Mouse (Mus musculus) intestine, embryonic 16.5 days (tissue): ENCODE measurements around the gene Pdzd2. TPM values are rescaled to one million over a fixed set of nuclear protein-coding genes. Genes with fewer than 3 reads are reported as not detected.

Experiments
- ATAC-seq: fragments of 200-750 bp; cut with Nextera tagmentation; 2 replicates; pipeline ENCODE4 v1.8.0; 2017; ENCODE audit warnings: moderate TSS enrichment, moderate library complexity
- H3K27ac ChIP-seq: fragments of 300-500 bp; sonication (generic); 2 replicates; pipeline ENCODE4 v1.5.1; 2014; ENCODE audit warnings: mild to moderate bottlenecking, low read length
- H3K27me3 ChIP-seq: fragments of 300-500 bp; sonication (generic); replicated peaks from 2 replicates; pipeline ENCODE4 v1.6.1; 2014; ENCODE audit warnings: low read length, control low read depth, mixed read lengths; ENCODE audit not compliant: control insufficient read depth, insufficient read depth
- H3K36me3 ChIP-seq: fragments of 300-500 bp; sonication (generic); 2 replicates; pipeline ENCODE4 v1.6.1; 2014; ENCODE audit warnings: low read length, control low read depth; ENCODE audit not compliant: control insufficient read depth, insufficient read depth
- H3K4me1 ChIP-seq: fragments of 300-500 bp; sonication (generic); 2 replicates; pipeline ENCODE4 v1.6.1; 2014; ENCODE audit warnings: low read length, control low read depth, mixed read lengths; ENCODE audit not compliant: control insufficient read depth, insufficient read depth
- H3K4me2 ChIP-seq: fragments of 300-500 bp; sonication (generic); 2 replicates; pipeline ENCODE4 v1.6.1; 2014; ENCODE audit warnings: low read depth, low read length, control low read depth
- H3K4me3 ChIP-seq: fragments of 300-500 bp; sonication (generic); 2 replicates; pipeline ENCODE4 v1.5.1; 2014; ENCODE audit warnings: mild to moderate bottlenecking, low read length
- H3K9ac ChIP-seq: fragments of 300-500 bp; sonication (generic); 2 replicates; pipeline ENCODE4 v1.6.1; 2014; ENCODE audit warnings: low read depth, low read length
- H3K9me3 ChIP-seq: fragments of 300-500 bp; sonication (generic); 2 replicates; pipeline ENCODE4 v1.6.1; 2016; ENCODE audit warnings: low read length, control low read depth; ENCODE audit not compliant: control insufficient read depth
- WGBS: fragments of 180-500 bp; shearing (Covaris S2); extraction: QIAGEN DNeasy Blood & Tissue Kit; methylation state at CpG from one replicate; pipeline ENCODE4 v1.1.7; 2014; 5-methylcytosine and 5-hydroxymethylcytosine counted together
- polyA plus RNA-seq: library from polyadenylated mRNA; unstranded; fragments of >200 nt; fragmentation: Nextera tagmentation; extraction: Ambion mirVana; gene quantifications from 2 replicates; pipeline ENCODE4 v1.2.1, GENCODE M21; 2015

Pdzd2 gene
- polyA plus RNA-seq, 1 experiment from 2014 or later: 9.1 TPM

GRCm38 (mm10) chr15:12456808-12457207 is 282.9 kb downstream of the Pdzd2 start:
- Histone ChIP-seq H3K27me3 (no peaks in the 10 kb centered on the region), H3K4me1 (0 out of 2 replicates have a peak, but pooled peaks cover 3% of the 10 kb centered on the region), H3K36me3 (no peaks in the 10 kb centered on the region), H3K4me3 (no peak overlapping the region), H3K9ac (no peak overlapping the region), H3K27ac (no peak overlapping the region), H3K9me3 (no peaks in the 10 kb centered on the region), H3K4me2 (no peak overlapping the region)
- WGBS: 25% methylated on average over 7 of the region's 7 CpGs
- peak; percentile 66 for ATAC-seq

- WGBS: 94% methylated on average over 2 of the region's 2 CpGs
- Histone ChIP-seq H3K4me2 (no peak overlapping the region), H3K9me3 (no peaks in the 10 kb centered on the region), H3K27me3 (no peaks in the 10 kb centered on the region), H3K4me1 (0 out of 2 replicates have a peak, but pooled peaks cover 3% of the 10 kb centered on the region), H3K9ac (no peak overlapping the region), H3K36me3 (no peaks in the 10 kb centered on the region), H3K27ac (no peak overlapping the region), H3K4me3 (no peak overlapping the region)
- ATAC-seq: no peak
Observed at GRCm38 (mm10) chr15:12453343-12453742, 286.4 kb downstream of the Pdzd2 start.

- 82% methylated on average over 6 of the region's 6 CpGs for WGBS
- H3K27me3 ChIP-seq: no peaks in the 10 kb centered on the region
Observed at GRCm38 (mm10) chr15:12452141-12452995, 287.4 kb downstream of the Pdzd2 start.

GRCm38 (mm10) chr15:12451448-12451847 is 288.3 kb downstream of the Pdzd2 start:
- H3K27me3 ChIP-seq: no peaks in the 10 kb centered on the region
- 70% methylated on average over 4 of the region's 4 CpGs for WGBS

More at GRCm38 (mm10) chr15:12452141-12452995, 287.4 kb downstream of the Pdzd2 start:
- no peaks in the 10 kb centered on the region for H3K36me3 ChIP-seq
- H3K27ac ChIP-seq: no peak overlapping the region
- H3K4me3 ChIP-seq: no peak overlapping the region
- no peak overlapping the region for H3K9ac ChIP-seq
- no peaks in the 10 kb centered on the region for H3K9me3 ChIP-seq
- H3K4me2 ChIP-seq: no peak overlapping the region
- no peak for ATAC-seq
- peaks cover 3% of the 10 kb centered on the region; the same call in 1 of the 2 replicates for H3K4me1 ChIP-seq

GRCm38 (mm10) chr15:12450790-12451189 is 288.9 kb downstream of the Pdzd2 start:
- no peak overlapping the region for H3K27ac ChIP-seq
- no peaks in the 10 kb centered on the region for H3K9me3 ChIP-seq
- no peak overlapping the region for H3K4me3 ChIP-seq
- H3K9ac ChIP-seq: no peak overlapping the region
- no peak for ATAC-seq
- H3K4me2 ChIP-seq: no peak overlapping the region
- no peaks in the 10 kb centered on the region; the same call in none of the 2 replicates for H3K4me1 ChIP-seq
- no peaks in the 10 kb centered on the region for H3K36me3 ChIP-seq
- WGBS: 82% methylated on average over 6 of the region's 6 CpGs
- H3K27me3 ChIP-seq: no peaks in the 10 kb centered on the region

More at GRCm38 (mm10) chr15:12451448-12451847, 288.3 kb downstream of the Pdzd2 start:
- Histone ChIP-seq H3K27ac (no peak overlapping the region), H3K4me1 (peaks cover under 1% of the 10 kb centered on the region; the same call in 1 of the 2 replicates), H3K36me3 (no peaks in the 10 kb centered on the region), H3K9ac (no peak overlapping the region), H3K4me2 (no peak overlapping the region), H3K9me3 (no peaks in the 10 kb centered on the region), H3K4me3 (no peak overlapping the region)
- ATAC-seq: no peak

- WGBS: 79% methylated on average over 2 of the region's 2 CpGs
- Histone ChIP-seq H3K27me3 (no peaks in the 10 kb centered on the region), H3K4me3 (no peak overlapping the region), H3K4me1 (no peaks in the 10 kb centered on the region; the same call in none of the 2 replicates), H3K9me3 (no peaks in the 10 kb centered on the region), H3K36me3 (no peaks in the 10 kb centered on the region), H3K27ac (no peak overlapping the region), H3K4me2 (no peak overlapping the region), H3K9ac (no peak overlapping the region)
- ATAC-seq: no peak
Observed at GRCm38 (mm10) chr15:12449321-12449720, 290.4 kb downstream of the Pdzd2 start.

- Histone ChIP-seq H3K9ac (no peak overlapping the region), H3K9me3 (no peaks in the 10 kb centered on the region), H3K4me3 (no peak overlapping the region), H3K36me3 (no peaks in the 10 kb centered on the region), H3K27me3 (no peaks in the 10 kb centered on the region), H3K4me1 (no peaks in the 10 kb centered on the region; the same call in none of the 2 replicates), H3K27ac (0 out of 2 replicates have a peak overlapping the region, but pooled peaks have one; percentile 26), H3K4me2 (no peak overlapping the region)
- ATAC-seq: peak; percentile 77
- WGBS: 54% methylated on average over 10 of the region's 10 CpGs
Observed at GRCm38 (mm10) chr15:12447021-12447434, 292.7 kb downstream of the Pdzd2 start.

- no peaks in the 10 kb centered on the region; the same call in none of the 2 replicates for H3K4me1 ChIP-seq
- H3K36me3 ChIP-seq: no peaks in the 10 kb centered on the region
- H3K27me3 ChIP-seq: no peaks in the 10 kb centered on the region
- H3K9me3 ChIP-seq: no peaks in the 10 kb centered on the region
- H3K4me2 ChIP-seq: no peak overlapping the region
- H3K4me3 ChIP-seq: no peak overlapping the region
- 76% methylated on average over 5 of the region's 5 CpGs for WGBS
- ATAC-seq: no peak
- no peak overlapping the region for H3K27ac ChIP-seq
- no peak overlapping the region for H3K9ac ChIP-seq
Observed at GRCm38 (mm10) chr15:12444551-12444950, 295.2 kb downstream of the Pdzd2 start.

GRCm38 (mm10) chr15:12439351-12439751 is 300.4 kb downstream of the Pdzd2 start:
- no peak overlapping the region for H3K4me3 ChIP-seq
- WGBS: 37% methylated on average over 6 of the region's 6 CpGs
- ATAC-seq: peak; percentile 76
- no peaks in the 10 kb centered on the region for H3K36me3 ChIP-seq
- no peak overlapping the region for H3K9ac ChIP-seq
- no peaks in the 10 kb centered on the region for H3K9me3 ChIP-seq
- H3K27me3 ChIP-seq: no peaks in the 10 kb centered on the region
- peaks cover 5% of the 10 kb centered on the region; the same call in 1 of the 2 replicates for H3K4me1 ChIP-seq
- no peak overlapping the region for H3K4me2 ChIP-seq
- no peak overlapping the region for H3K27ac ChIP-seq
